Mouse (Mus musculus) naive thymus-derived CD4-positive, alpha-beta T cell, adult 2 months (primary cell): Measurements from ENCODE around the gene Olfr813.
"Not testable (repeated sequence)": the region's sequence is repeated elsewhere in the genome, so short reads cannot be mapped to it uniquely, and the experiment has no call there.

Source experiments
- DNase-seq: peaks from one replicate; pipeline ENCODE4 v3.0.0-alpha.2; 2011; ENCODE audit warnings: low read depth

Olfr813 gene

GRCm38 (mm10) chr10:129855067-129855466 is at the start of gene Olfr813:
TSS of gene Olfr813 (plus strand) at chr10:129855367.
- no peak for DNase-seq

GRCm38 (mm10) chr10:129845994-129846393 is 9.2 kb upstream of the Olfr813 start, which contains the start of gene Olfr812:
TSS of gene Olfr812 (minus strand) at chr10:129846094.
- no peak for DNase-seq

- no peak for DNase-seq
Measured at GRCm38 (mm10) chr10:129847343-129847742, 7.8 kb upstream of the Olfr813 start.

GRCm38 (mm10) chr10:129879751-129880150 is 24.6 kb downstream of the Olfr813 start, which contains the start of gene Olfr814:
TSS of gene Olfr814 (minus strand) at chr10:129879851.
- not testable (repeated sequence) for DNase-seq

GRCm38 (mm10) chr10:129885496-129885895 is 30.3 kb downstream of the Olfr813 start:
- DNase-seq: not testable (repeated sequence)

- DNase-seq: no peak
Measured at GRCm38 (mm10) chr10:129885934-129886333, 30.8 kb downstream of the Olfr813 start.

- not testable (repeated sequence) for DNase-seq
Measured at GRCm38 (mm10) chr10:129905767-129906166, 50.6 kb downstream of the Olfr813 start, which contains the start of gene Olfr815. TSS of gene Olfr815 (minus strand) at chr10:129905867.
